Mouse (Mus musculus) inflammation-experienced regulatory T-cells (primary cell): ENCODE results near the gene Olfr17. TPM values are rescaled to one million over a fixed set of nuclear protein-coding genes. Genes with fewer than 3 reads are reported as not detected.

Experiments
- polyA plus RNA-seq, 2 experiments: library from polyadenylated mRNA; unstranded; fragments of 100-300 nt; shearing (Covaris generic); gene quantifications; one replicate each; pipeline ENCODE4 v1.2.1; 2017

The Olfr17 gene
- polyA plus RNA-seq, result under 1 TPM in 1 of 2 experiments, not detected in 1; 0.07 TPM

DNA sequence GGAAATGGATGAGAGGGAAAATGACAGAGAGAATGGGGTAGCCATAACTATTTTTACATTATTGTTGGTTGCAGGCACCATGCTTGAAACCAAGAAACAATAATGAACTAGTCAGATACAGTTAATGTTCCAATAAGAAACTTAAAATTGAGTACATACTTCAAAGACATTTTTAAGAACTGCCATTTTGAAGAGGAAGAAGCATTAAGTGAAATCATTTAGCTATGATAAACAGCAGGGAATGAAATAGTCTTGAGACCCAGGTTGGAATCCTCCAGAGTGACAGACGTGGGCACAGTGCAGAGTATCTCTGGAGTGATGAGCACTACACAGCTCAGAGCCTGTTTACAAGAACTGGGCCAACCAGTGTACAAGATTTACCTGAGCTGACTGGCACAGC, at the start of gene Olfr17:
Gene Olfr17, plus strand, starts transcription at position 301 of the 400 bp plus-strand sequence.

DNA sequence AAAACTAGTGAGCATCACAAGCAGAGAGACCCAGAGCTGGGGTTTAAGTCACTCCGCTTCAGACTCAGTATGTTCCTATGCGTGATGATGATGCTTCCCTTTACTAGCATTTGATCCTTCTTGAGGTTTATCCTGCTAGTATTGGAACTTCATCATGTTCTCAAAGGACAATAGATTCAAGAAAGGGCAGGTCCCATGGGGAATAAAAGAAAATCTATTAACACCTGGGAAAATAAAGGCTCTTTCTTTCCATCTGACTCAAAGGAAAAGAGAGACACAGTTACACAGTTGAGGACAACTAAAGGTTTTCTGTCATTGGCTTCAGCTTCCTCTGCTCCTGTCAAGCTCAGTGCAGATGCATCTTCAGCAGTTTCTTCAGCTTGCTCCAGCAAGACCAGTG, 22.3 kb upstream of the Olfr17 start, which contains the start of gene Olfr714:
Gene Olfr714, plus strand, starts transcription at position 301 of the 400 bp plus-strand sequence.

DNA sequence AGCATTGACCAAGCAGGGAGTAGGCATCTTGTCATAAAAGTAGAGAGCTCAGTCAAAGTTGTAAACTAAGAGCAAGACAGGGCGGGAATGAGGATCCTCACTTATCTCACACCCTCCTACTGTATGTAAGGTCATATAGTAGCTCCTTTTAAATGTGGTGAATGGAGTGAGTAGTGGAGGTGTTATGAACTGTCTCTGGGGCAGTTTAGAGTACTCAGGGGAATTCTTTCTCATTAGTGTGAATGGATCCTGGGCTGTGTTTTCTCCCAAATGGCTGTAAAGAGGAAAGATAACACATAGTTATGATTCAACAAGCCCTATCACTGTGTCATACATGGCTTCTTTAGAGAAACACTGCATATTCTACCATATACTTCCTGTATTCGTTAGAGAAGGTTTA, 17.2 kb downstream of the Olfr17 start, which contains the start of gene Olfr715b:
Gene Olfr715b, minus strand, starts transcription at position 101 of the 400 bp plus-strand sequence.

DNA sequence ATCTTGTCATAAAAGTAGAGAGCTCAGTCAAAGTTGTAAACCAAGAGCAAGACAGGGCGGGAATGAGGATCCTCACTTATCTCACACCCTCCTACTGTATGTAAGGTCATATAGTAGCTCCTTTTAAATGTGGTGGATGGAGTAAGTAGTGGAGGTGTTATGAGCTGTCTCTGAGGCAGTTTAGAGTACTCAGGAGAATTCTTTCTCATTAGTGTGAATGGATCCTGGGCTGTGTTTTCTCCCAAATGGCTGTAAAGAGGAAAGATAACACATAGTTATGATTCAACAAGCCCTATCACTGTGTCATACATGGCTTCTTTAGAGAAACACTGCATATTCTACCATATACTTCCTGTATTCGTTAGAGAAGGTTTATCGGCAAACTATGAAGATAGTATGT, 38.0 kb downstream of the Olfr17 start, which contains the start of gene Olfr715:
Gene Olfr715, minus strand, starts transcription at position 101 of the 400 bp plus-strand sequence.

DNA sequence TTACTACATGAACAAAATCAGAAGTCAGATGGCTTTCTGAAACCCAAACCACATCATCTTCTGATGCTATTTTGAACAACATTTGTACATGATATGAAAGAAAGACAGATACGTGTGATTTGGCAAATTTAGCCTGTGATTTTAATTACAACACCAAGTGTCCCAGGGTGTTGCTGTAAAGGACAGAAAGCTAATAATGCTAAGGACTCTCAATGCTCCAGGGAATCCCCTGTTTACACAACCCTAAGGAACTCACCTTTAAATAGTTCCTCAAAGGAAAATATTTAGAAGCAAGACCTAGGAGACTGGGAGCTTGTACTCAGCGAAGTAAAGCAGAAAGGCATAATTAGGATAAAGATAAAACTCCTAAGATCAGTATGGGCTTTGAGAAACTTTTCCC, 45.0 kb downstream of the Olfr17 start, which contains the start of gene Olfr716:
Gene Olfr716, plus strand, starts transcription at position 301 of the 400 bp plus-strand sequence.

Other genes with a start within 250 kb of the Olfr17 start
- gene Olfr703, start 249.9 kb upstream of the Olfr17 start, polyA plus RNA-seq, result not detected
- gene Olfr704, start 230.0 kb upstream of the Olfr17 start, polyA plus RNA-seq, result not detected
- not detected for gene Olfr705, start 216.3 kb upstream of the Olfr17 start, polyA plus RNA-seq
- under 1 TPM in 1 of 2 experiments, not detected in 1; 0.19 TPM for gene Olfr706, start 205.1 kb upstream of the Olfr17 start, polyA plus RNA-seq
- gene Olfr707, start 192.0 kb upstream of the Olfr17 start, polyA plus RNA-seq, result under 1 TPM in 1 of 2 experiments, not detected in 1; 0.55 TPM
- not detected for gene Olfr1532-ps1, start 185.2 kb upstream of the Olfr17 start, polyA plus RNA-seq
- gene Olfr709-ps1, start 161.0 kb upstream of the Olfr17 start, polyA plus RNA-seq, result under 1 TPM; 0.05 to 0.88 TPM
- gene Olfr710, start 144.9 kb upstream of the Olfr17 start, polyA plus RNA-seq, result not detected
- under 1 TPM in 1 of 2 experiments, not detected in 1; 0.04 TPM for gene Olfr6, start 129.3 kb upstream of the Olfr17 start, polyA plus RNA-seq
- not detected for gene Olfr711, start 117.8 kb upstream of the Olfr17 start, polyA plus RNA-seq
- under 1 TPM in 1 of 2 experiments, not detected in 1; 0.38 TPM for gene Olfr2, start 87.1 kb upstream of the Olfr17 start, polyA plus RNA-seq
- not detected for gene Olfr713, start 62.0 kb upstream of the Olfr17 start, polyA plus RNA-seq
- gene Olfr714, start 22.2 kb upstream of the Olfr17 start, polyA plus RNA-seq, result not detected
- under 1 TPM in 1 of 2 experiments, not detected in 1; 0.15 TPM for gene Olfr715b, start 17.1 kb downstream of the Olfr17 start, polyA plus RNA-seq
- under 1 TPM; 0.06 to 0.18 TPM for gene Olfr715, start 37.9 kb downstream of the Olfr17 start, polyA plus RNA-seq
- gene Olfr716, start 45.1 kb downstream of the Olfr17 start, polyA plus RNA-seq, result 1 to 10 TPM in 1 of 2 experiments, not detected in 1; 1.4 TPM
- gene Nlrp14, start 73.8 kb downstream of the Olfr17 start, polyA plus RNA-seq, result under 1 TPM; 0.11 to 0.44 TPM
- gene Rbmxl2, start 116.2 kb downstream of the Olfr17 start, polyA plus RNA-seq, result not detected